Mouse (Mus musculus): ENCODE measurements around the gene Tmem245. TPM values are rescaled to one million over a fixed set of nuclear protein-coding genes. Genes with fewer than 3 reads are reported as not detected.

The Tmem245 gene
- polyA plus RNA-seq, 1 experiment from 2014 or later = 11.2 TPM

- H3K9ac ChIP-seq = no peak overlapping the region
- 79% methylated on average over 6 of the region's 6 CpGs for WGBS
- H3K9me3 ChIP-seq = no peaks in the 10 kb centered on the region
- H3K4me2 ChIP-seq (replicated peaks) = no peak overlapping the region
- peaks cover 16% of the 10 kb centered on the region for H3K4me1 ChIP-seq
- no peak overlapping the region for H3K27ac ChIP-seq
- ATAC-seq (ENCODE audit: low FRiP score, low read depth) = no peak
- no peak overlapping the region for H3K4me3 ChIP-seq
- no peaks in the 10 kb centered on the region for H3K27me3 ChIP-seq (replicated peaks)
- no peaks in the 10 kb centered on the region for H3K36me3 ChIP-seq
Measured at GRCm38 (mm10) chr4:56949494-56949893, 2.3 kb upstream of the Tmem245 start.

DNA sequence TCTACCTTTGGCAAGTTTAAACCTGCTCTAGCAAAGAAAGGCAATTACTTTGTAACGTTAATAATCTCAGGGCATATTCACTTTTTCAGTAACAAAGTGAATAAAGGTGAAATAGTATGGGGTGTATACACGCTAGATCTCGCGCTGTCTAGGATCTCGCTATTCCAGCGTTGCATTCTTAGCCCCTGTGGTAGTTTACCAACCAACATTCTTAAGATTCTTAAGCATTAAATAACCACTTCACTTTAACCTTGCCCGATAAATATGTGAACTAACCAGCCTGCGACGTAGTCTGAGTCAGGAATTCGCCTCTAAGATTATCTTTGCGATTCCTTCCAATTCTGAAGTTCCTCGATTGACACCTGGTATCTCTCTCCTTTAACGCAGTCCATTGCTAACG, 1.1 kb downstream of the Tmem245 start:
- peak overlapping the region; percentile 86 for H3K4me3 ChIP-seq
- peak overlapping the region; percentile 83 for H3K9ac ChIP-seq
- no peaks in the 10 kb centered on the region for H3K9me3 ChIP-seq
- 1% methylated on average over 14 of the region's 14 CpGs for WGBS
- H3K36me3 ChIP-seq = no peaks in the 10 kb centered on the region
- no peak for ATAC-seq (ENCODE audit: low FRiP score, low read depth)
- H3K27ac ChIP-seq = no peak overlapping the region
- H3K4me1 ChIP-seq = peaks cover 25% of the 10 kb centered on the region
- H3K4me2 ChIP-seq (replicated peaks) = peak overlapping the region; percentile 96
- no peaks in the 10 kb centered on the region for H3K27me3 ChIP-seq (replicated peaks)

DNA sequence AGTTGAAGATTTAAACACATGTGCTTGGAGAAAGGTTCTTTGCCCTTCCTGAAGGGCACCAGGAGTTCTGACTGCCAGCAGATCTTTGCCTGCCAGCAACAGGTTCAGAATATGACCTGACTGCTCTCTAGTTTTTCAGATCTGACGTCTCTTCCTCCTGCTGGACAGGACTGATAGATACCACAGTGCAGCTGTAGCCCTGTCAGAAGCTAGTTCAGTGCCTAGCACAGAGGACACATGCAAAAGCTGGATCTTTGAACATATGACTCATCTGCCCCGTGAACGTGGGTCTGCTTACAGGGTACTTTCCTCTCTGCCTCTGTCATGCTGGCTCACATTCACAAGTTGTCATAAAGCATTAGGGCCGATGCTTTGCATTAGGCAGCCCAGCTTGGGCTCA, 3.0 kb downstream of the Tmem245 start:
- no peak for ATAC-seq (ENCODE audit: low FRiP score, low read depth)
- peaks cover 25% of the 10 kb centered on the region for H3K4me1 ChIP-seq
- H3K4me3 ChIP-seq = no peak overlapping the region
- H3K27ac ChIP-seq = no peak overlapping the region
- H3K9ac ChIP-seq = no peak overlapping the region
- WGBS = 65% methylated on average over 4 of the region's 4 CpGs
- H3K36me3 ChIP-seq = no peaks in the 10 kb centered on the region
- H3K9me3 ChIP-seq = no peaks in the 10 kb centered on the region
- H3K4me2 ChIP-seq (replicated peaks) = no peak overlapping the region
- no peaks in the 10 kb centered on the region for H3K27me3 ChIP-seq (replicated peaks)

- ATAC-seq (ENCODE audit: low FRiP score, low read depth) = no peak
- peaks cover 25% of the 10 kb centered on the region for H3K4me1 ChIP-seq
Measured at GRCm38 (mm10) chr4:56943258-56943657, 4.0 kb downstream of the Tmem245 start.

GRCm38 (mm10) chr4:56942567-56942966, 4.7 kb downstream of the Tmem245 start:
- 87% methylated on average over 1 of the region's 1 CpGs for WGBS
- no peak for ATAC-seq (ENCODE audit: low FRiP score, low read depth)
- no peak overlapping the region for H3K9ac ChIP-seq
- H3K27me3 ChIP-seq (replicated peaks) = no peaks in the 10 kb centered on the region
- no peak overlapping the region for H3K4me2 ChIP-seq (replicated peaks)
- H3K27ac ChIP-seq = no peak overlapping the region
- H3K9me3 ChIP-seq = no peaks in the 10 kb centered on the region
- peaks cover 25% of the 10 kb centered on the region for H3K4me1 ChIP-seq
- H3K4me3 ChIP-seq = no peak overlapping the region
- H3K36me3 ChIP-seq = no peaks in the 10 kb centered on the region

More at GRCm38 (mm10) chr4:56943258-56943657, 4.0 kb downstream of the Tmem245 start:
- no peak overlapping the region for H3K4me2 ChIP-seq (replicated peaks)
- no peaks in the 10 kb centered on the region for H3K36me3 ChIP-seq
- H3K27me3 ChIP-seq (replicated peaks) = no peaks in the 10 kb centered on the region
- no peaks in the 10 kb centered on the region for H3K9me3 ChIP-seq
- 54% methylated on average over 1 of the region's 1 CpGs for WGBS
- no peak overlapping the region for H3K27ac ChIP-seq
- no peak overlapping the region for H3K9ac ChIP-seq
- H3K4me3 ChIP-seq = no peak overlapping the region

DNA sequence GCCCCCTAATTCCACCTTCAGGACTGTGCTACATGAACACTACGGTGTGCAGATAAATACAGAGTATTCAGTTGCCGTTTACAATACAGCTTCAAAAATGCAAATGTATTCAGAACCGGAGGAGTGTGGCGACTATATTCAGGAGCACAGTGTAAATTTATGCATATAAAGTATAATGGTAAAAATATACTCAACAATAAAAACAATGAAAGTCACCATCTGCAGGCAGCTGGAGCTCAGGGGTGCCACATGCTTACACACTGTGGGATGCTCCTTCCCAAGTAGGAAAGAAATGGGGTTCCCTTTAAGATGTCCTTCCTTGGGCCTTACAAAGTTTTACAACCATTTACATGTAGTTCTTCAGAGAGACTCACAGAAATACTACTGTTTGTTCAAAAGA, 5.8 kb downstream of the Tmem245 start:
- ATAC-seq (ENCODE audit: low FRiP score, low read depth) = no peak
- Histone ChIP-seq H3K4me2 (replicated peaks) (no peak overlapping the region), H3K4me1 (peaks cover 22% of the 10 kb centered on the region), H3K9ac (no peak overlapping the region), H3K9me3 (no peaks in the 10 kb centered on the region), H3K4me3 (no peak overlapping the region), H3K36me3 (no peaks in the 10 kb centered on the region), H3K27me3 (replicated peaks) (no peaks in the 10 kb centered on the region), H3K27ac (no peak overlapping the region)
- WGBS = 77% methylated on average over 4 of the region's 4 CpGs

DNA sequence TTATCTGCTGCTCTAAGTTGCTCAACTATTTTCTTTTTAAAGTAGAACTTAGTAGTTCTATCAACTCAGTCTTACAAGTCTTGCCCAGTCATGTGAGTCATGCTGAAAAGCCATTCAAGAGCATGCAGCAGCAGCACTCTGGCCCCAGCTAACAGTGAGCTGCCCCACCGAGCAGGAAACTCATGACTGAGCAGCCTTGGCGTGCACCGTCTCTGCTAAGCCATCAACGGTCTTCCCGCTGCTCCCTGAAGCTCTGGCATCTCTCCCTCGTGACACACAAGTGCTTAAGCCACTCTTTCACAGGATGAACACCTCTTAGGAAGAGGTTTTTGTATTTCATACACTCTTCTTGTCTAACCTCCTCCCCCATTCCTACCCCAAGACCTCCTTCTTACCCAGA, 10.1 kb downstream of the Tmem245 start:
- Histone ChIP-seq H3K4me2 (replicated peaks) (no peak overlapping the region), H3K9ac (no peak overlapping the region), H3K36me3 (peaks cover 11% of the 10 kb centered on the region), H3K9me3 (no peaks in the 10 kb centered on the region), H3K27ac (no peak overlapping the region), H3K4me1 (no peaks in the 10 kb centered on the region), H3K4me3 (no peak overlapping the region), H3K27me3 (replicated peaks) (no peaks in the 10 kb centered on the region)
- ATAC-seq (ENCODE audit: low FRiP score, low read depth) = no peak
- 85% methylated on average over 6 of the region's 6 CpGs for WGBS

DNA sequence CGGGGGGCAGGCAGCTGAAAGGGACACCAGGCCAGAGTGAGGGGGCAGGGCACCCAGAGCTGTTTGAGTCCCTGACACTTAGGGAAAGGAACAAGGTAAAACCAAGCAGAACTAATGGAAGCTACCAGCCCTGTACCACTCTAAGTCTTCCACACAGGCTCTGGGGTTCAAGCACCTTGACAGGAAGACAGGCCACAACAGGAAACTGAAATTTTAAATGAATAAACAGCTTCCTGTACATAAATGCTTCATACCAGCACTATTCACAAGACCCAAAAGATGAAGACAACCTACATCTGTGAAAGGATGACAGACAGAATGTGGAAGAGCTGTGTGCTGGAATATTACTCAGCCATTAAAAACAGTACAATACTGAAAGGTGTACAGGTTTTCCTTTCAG, 11.9 kb downstream of the Tmem245 start:
- ATAC-seq (ENCODE audit: low FRiP score, low read depth) = no peak
- Histone ChIP-seq H3K4me3 (no peak overlapping the region), H3K36me3 (peaks cover 11% of the 10 kb centered on the region)

GRCm38 (mm10) chr4:56933154-56933553, 14.1 kb downstream of the Tmem245 start:
- no peak overlapping the region for H3K9ac ChIP-seq
- H3K4me1 ChIP-seq = no peaks in the 10 kb centered on the region
- H3K36me3 ChIP-seq = peaks cover 11% of the 10 kb centered on the region
- ATAC-seq (ENCODE audit: low FRiP score, low read depth) = no peak
- 89% methylated on average over 4 of the region's 4 CpGs for WGBS
- no peaks in the 10 kb centered on the region for H3K9me3 ChIP-seq
- no peak overlapping the region for H3K4me3 ChIP-seq
- H3K27ac ChIP-seq = no peak overlapping the region
- H3K4me2 ChIP-seq (replicated peaks) = no peak overlapping the region
- no peaks in the 10 kb centered on the region for H3K27me3 ChIP-seq (replicated peaks)

More for the DNA sequence above, 11.9 kb downstream of the Tmem245 start:
- H3K27ac ChIP-seq = no peak overlapping the region
- no CpG with 5 or more reads among the region's 1 CpGs for WGBS
- H3K4me1 ChIP-seq = no peaks in the 10 kb centered on the region
- no peak overlapping the region for H3K9ac ChIP-seq
- no peak overlapping the region for H3K4me2 ChIP-seq (replicated peaks)
- no peaks in the 10 kb centered on the region for H3K9me3 ChIP-seq
- no peaks in the 10 kb centered on the region for H3K27me3 ChIP-seq (replicated peaks)

DNA sequence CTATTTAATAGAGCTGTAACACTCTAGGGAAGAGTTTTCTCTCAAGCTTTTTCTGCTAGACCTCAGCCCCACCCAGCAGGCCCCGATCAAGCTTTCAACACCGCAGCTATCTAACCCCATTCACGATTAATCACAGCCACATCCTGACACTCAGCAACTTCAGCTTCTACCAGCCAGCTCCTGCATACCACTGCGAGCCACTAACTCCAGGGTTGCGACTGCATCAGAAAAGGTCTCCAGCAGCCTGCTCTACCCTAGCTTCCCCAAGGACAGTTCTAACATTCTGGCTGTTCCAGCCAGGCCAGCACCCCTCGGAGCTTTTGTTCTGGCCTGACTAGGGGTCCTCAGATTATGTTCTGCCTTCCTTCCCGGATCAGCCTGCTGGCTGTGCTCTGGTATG, 15.1 kb downstream of the Tmem245 start:
- Histone ChIP-seq H3K36me3 (peaks cover 11% of the 10 kb centered on the region), H3K4me1 (no peaks in the 10 kb centered on the region), H3K4me3 (no peak overlapping the region), H3K9me3 (no peaks in the 10 kb centered on the region), H3K9ac (no peak overlapping the region), H3K27me3 (replicated peaks) (no peaks in the 10 kb centered on the region), H3K4me2 (replicated peaks) (no peak overlapping the region), H3K27ac (no peak overlapping the region)
- no peak for ATAC-seq (ENCODE audit: low FRiP score, low read depth)
- 58% methylated on average over 7 of the region's 7 CpGs for WGBS

DNA sequence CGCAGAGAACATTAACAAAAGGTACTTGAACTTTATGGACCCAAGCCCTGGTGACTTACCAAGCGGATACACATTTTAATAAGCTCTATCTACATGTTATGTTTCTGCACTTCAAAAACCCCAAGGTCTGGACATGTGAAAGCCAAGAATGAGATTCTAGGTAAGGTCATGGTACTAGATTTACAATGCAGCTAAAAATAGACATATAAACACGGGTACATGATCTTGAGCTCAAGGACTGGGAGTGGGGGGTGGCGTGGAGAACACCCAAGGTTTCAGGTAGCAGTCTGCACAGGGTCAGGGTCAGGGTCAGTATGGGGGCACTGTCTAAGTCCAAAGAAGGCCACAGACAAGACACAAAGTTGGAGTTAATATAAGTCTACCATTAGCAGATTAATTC, 16.9 kb downstream of the Tmem245 start:
- ATAC-seq (ENCODE audit: low FRiP score, low read depth) = no peak
- Histone ChIP-seq H3K4me1 (no peaks in the 10 kb centered on the region), H3K9ac (no peak overlapping the region), H3K9me3 (no peaks in the 10 kb centered on the region), H3K4me3 (no peak overlapping the region), H3K4me2 (replicated peaks) (no peak overlapping the region), H3K27me3 (replicated peaks) (no peaks in the 10 kb centered on the region), H3K36me3 (peaks cover 11% of the 10 kb centered on the region), H3K27ac (no peak overlapping the region)
- 87% methylated on average over 4 of the region's 4 CpGs for WGBS

DNA sequence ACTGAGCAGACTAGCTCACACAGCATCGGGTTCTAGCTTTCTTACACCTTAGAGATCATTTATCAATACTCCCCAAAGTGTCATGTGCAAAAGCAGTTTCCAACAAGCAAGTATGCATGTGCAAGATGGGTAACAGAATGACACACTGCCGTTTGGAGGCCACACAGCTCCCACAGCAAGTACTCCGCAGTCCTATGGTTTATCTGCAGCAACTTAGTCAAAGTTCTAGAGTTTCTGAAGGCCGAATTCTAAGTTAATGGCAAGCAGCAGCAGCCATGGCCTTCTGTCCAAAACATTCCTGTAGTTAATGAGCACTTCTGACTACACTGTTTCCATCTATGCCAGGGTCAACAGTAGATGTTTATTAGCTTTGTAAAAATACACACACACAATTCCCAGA, 20.3 kb downstream of the Tmem245 start:
- Histone ChIP-seq H3K9ac (no peak overlapping the region), H3K9me3 (no peaks in the 10 kb centered on the region), H3K4me1 (no peaks in the 10 kb centered on the region), H3K4me3 (no peak overlapping the region), H3K4me2 (replicated peaks) (no peak overlapping the region), H3K36me3 (peaks cover 29% of the 10 kb centered on the region), H3K27ac (no peak overlapping the region), H3K27me3 (replicated peaks) (no peaks in the 10 kb centered on the region)
- ATAC-seq (ENCODE audit: low FRiP score, low read depth) = no peak
- WGBS = 87% methylated on average over 4 of the region's 4 CpGs

- Histone ChIP-seq H3K27ac (no peak overlapping the region), H3K9ac (no peak overlapping the region), H3K4me1 (no peaks in the 10 kb centered on the region), H3K9me3 (no peaks in the 10 kb centered on the region), H3K27me3 (replicated peaks) (no peaks in the 10 kb centered on the region), H3K4me3 (no peak overlapping the region), H3K4me2 (replicated peaks) (no peak overlapping the region), H3K36me3 (peaks cover 35% of the 10 kb centered on the region)
- ATAC-seq (ENCODE audit: low FRiP score, low read depth) = no peak
- WGBS = 95% methylated on average over 11 of the region's 11 CpGs
Measured at GRCm38 (mm10) chr4:56922229-56922628, 25.0 kb downstream of the Tmem245 start.

All from neural tube, embryonic 12.5 days (tissue).